Mouse (Mus musculus): Measurements from ENCODE around the gene Uchl3.

DNA sequence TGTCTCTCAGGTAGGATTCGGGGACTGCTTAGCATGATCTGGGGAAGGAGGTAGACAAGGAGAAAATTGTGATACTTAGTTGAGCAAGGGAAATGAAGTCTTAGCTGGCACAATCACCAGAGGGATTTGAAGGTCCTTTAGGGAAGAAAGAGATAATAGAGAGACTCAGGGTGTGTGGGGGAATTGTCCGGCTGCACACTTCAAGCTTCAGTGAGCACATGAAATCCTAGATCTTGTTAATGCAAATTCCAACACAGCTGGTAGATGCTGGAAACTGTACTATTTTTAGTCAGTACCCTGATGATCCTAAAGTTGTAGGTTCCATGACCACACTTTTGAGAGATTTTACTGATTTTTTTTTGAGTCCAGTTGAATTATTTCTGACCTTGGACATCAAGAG is 60.6 kb downstream of the Uchl3 start:
- TF ChIP-seq CTCF (IDR thresholded peaks at IDR 0.05), result no peak
- no peak for TF ChIP-seq EP300 (IDR thresholded peaks at IDR 0.05)

All from lung, postnatal 0 days (tissue).